In genomic region chr14:21846827-21847380, GRCm38 (mm10) we compare ENCODE assay signal across 8 mouse cellular contexts. TPM values are rescaled to one million over a fixed set of nuclear protein-coding genes. Genes with fewer than 3 reads are reported as not detected.
DNase-seq lines count a peak whose midpoint lies in the region; ATAC-seq and TF ChIP-seq lines count a peak whose summit lies in the region.

No protein-coding gene starts in this region.

- peak; percentile 82 for DNase-seq in heart, adult 11 months
- DNase-seq in heart, postnatal 36 days, result no peak
- no peak for DNase-seq in CH12.LX (ENCODE audit: extremely low read depth)
- DNase-seq in urinary bladder, adult 2 months (ENCODE audit: low spot score), result no peak
- DNase-seq in embryo, embryonic 10 days (ENCODE audit: low spot score), result no peak

- H3K4me1 ChIP-seq in CH12.LX (ENCODE audit: control insufficient read depth in 1 of 2, insufficient read depth in 2 of 2), result peaks cover 0 to 39% of the 10 kb centered on the region in 2 experiments; a peak in 2 of 4 replicates
- peaks cover 20% of the 10 kb centered on the region for H3K4me1 ChIP-seq in forebrain, embryonic 16.5 days (replicated peaks; ENCODE audit: control insufficient read depth, insufficient read depth, low read length)
- peaks cover 87% of the 10 kb centered on the region for H3K4me1 ChIP-seq in liver, embryonic 15.5 days (replicated peaks)

- TF ChIP-seq RAD21 in CH12.LX (IDR thresholded peaks at IDR 0.05; ENCODE audit: low read depth, low read length), result no peak

- H3K36me3 ChIP-seq in CH12.LX (replicated peaks in 1 of 2; ENCODE audit: control insufficient read depth in 1 of 2, insufficient read depth in 1 of 2, low read length in 1 of 2), result peaks cover 41 to 67% of the 10 kb centered on the region in 2 experiments
- peaks cover 17% of the 10 kb centered on the region for H3K36me3 ChIP-seq in forebrain, embryonic 16.5 days (ENCODE audit: control insufficient read depth, insufficient read depth)
- H3K36me3 ChIP-seq in liver, embryonic 15.5 days (replicated peaks), result peaks cover 51% of the 10 kb centered on the region

- no peaks in the 10 kb centered on the region for H3K27me3 ChIP-seq in CH12.LX (replicated peaks)
- no peaks in the 10 kb centered on the region for H3K27me3 ChIP-seq in forebrain, embryonic 16.5 days (replicated peaks; ENCODE audit: control insufficient read depth, insufficient read depth, low read length)
- H3K27me3 ChIP-seq in liver, embryonic 15.5 days, result no peaks in the 10 kb centered on the region

- intact Hi-C loops in heart, postnatal 36 days (cut with DNase I), result loop anchor here (1.0 to 5.0 kb wide), 2 partner anchors 15 to 710 kb away; no protein-coding TSS in a partner anchor

- H3K9ac ChIP-seq in CH12.LX (ENCODE audit: insufficient read depth, low read depth), result no peak overlapping the region
- H3K9ac ChIP-seq in forebrain, embryonic 16.5 days (replicated peaks; ENCODE audit: low read depth, low read length), result peak overlapping the region; percentile 72
- peak overlapping the region; percentile 71; the same call in 1 of the 2 replicates for H3K9ac ChIP-seq in liver, embryonic 15.5 days

- TF ChIP-seq EP300 in CH12.LX (IDR thresholded peaks at IDR 0.05; ENCODE audit: low read length), result no peak

- no peaks in the 10 kb centered on the region for H3K9me3 ChIP-seq in CH12.LX (replicated peaks; ENCODE audit: low read length)
- H3K9me3 ChIP-seq in forebrain, embryonic 16.5 days (ENCODE audit: control insufficient read depth, low read length), result no peaks in the 10 kb centered on the region
- H3K9me3 ChIP-seq in liver, embryonic 15.5 days (replicated peaks), result no peaks in the 10 kb centered on the region

- no peak overlapping the region for H3K27ac ChIP-seq in CH12.LX (ENCODE audit: insufficient read depth, low read depth)
- H3K27ac ChIP-seq in forebrain, embryonic 16.5 days (ENCODE audit: low read length), result no peak overlapping the region
- peak overlapping the region; percentile 88; the same call in 1 of the 2 replicates for H3K27ac ChIP-seq in liver, embryonic 15.5 days (replicated peaks)

- no peak for TF ChIP-seq CTCF in CH12.LX (conservative IDR thresholded peaks at IDR 0.05 in 1 of 2, IDR thresholded peaks at IDR 0.05 in 1 of 2; ENCODE audit: low read depth in 2 of 2, low read length in 2 of 2)

- in situ Hi-C loops in CH12.LX (cut with MboI; ENCODE audit: low pct_ligation_motif_present, low pct_unique_long_range_greater_than_20kb, low sequenced_read_pairs), result no loop called here

- WGBS in forebrain, embryonic 16.5 days, result 17% methylated on average over 10 of the region's 10 CpGs
- WGBS in liver, embryonic 15.5 days (ENCODE audit: insufficient replicate concordance), result 14% methylated on average over 10 of the region's 10 CpGs

- 0 out of 2 replicates have a peak, but pooled peaks have one; percentile 4 for TF ChIP-seq POLR2A in CH12.LX (IDR thresholded peaks at IDR 0.05; ENCODE audit: low read depth, low read length)

- H3K4me3 ChIP-seq in CH12.LX (replicated peaks in 1 of 3; ENCODE audit: low read depth in 2 of 3, low read length in 2 of 3, poor library complexity in 1 of 3), result no peak overlapping the region
- peak overlapping the region; percentile 59 for H3K4me3 ChIP-seq in forebrain, embryonic 16.5 days (replicated peaks; ENCODE audit: low read length)
- peak overlapping the region; percentile 66 for H3K4me3 ChIP-seq in liver, embryonic 15.5 days (replicated peaks)

- H3K79me2 ChIP-seq in CH12.LX (replicated peaks; ENCODE audit: control insufficient read depth, extremely low read depth, insufficient read depth, poor library complexity, severe bottlenecking), result 0 out of 2 replicates have a peak, but pooled peaks cover 4% of the 10 kb centered on the region

- dilution Hi-C loops in CH12.LX (cut with MboI; ENCODE audit: extremely low pct_ligation_motif_present, extremely low pct_unique_long_range_greater_than_20kb, low sequenced_read_pairs), result no loop called here

- H3K4me2 ChIP-seq in CH12.LX (ENCODE audit: insufficient read depth, low read depth, poor library complexity, severe bottlenecking), result no peak overlapping the region
- H3K4me2 ChIP-seq in forebrain, embryonic 16.5 days (ENCODE audit: low read length), result peak overlapping the region; percentile 98
- H3K4me2 ChIP-seq in liver, embryonic 15.5 days, result peak overlapping the region; percentile 98

- no peak for ATAC-seq in forebrain, embryonic 16.5 days
- ATAC-seq in liver, embryonic 15.5 days (ENCODE audit: insufficient read depth), result no peak
- ATAC-seq in CD4-positive, CD25-positive, alpha-beta regulatory T cell, adult 4 months, result no peak

TF ChIP-seq in CH12.LX, 34 proteins besides CTCF, POLR2A, EP300 and RAD21:
- TF ChIP-seq MXI1 (IDR thresholded peaks at IDR 0.05; ENCODE audit: low read depth, low read length) (no peak), POLR2AphosphoS2 (IDR thresholded peaks at IDR 0.05; ENCODE audit: low read depth, low read length) (peak; percentile 64; the same call in 1 of the 2 replicates), USF2 (conservative IDR thresholded peaks at IDR 0.05; ENCODE audit: low read depth, low read length) (no peak)

RNA-seq across cellular contexts. Expression of gene Comtd1, which starts 1.9 kb away (rescaled TPM):
- total RNA-seq in heart, postnatal 36 days (2021), result 1 to 10 TPM; 8.5 to 8.8 TPM
- total RNA-seq in CH12.LX (2012; rRNA removed) (30.4 and 34.9 TPM in 2 replicates), CH12.LX (2014; rRNA removed) (13.3 and 14.2 TPM in 2 replicates)
- polyA plus RNA-seq in CH12.LX (2012; ENCODE audit: insufficient read length, low read depth), result 26.1 and 29.0 TPM in 2 replicates
- polyA plus RNA-seq in forebrain, embryonic 16.5 days (2015; fragmentation: Nextera tagmentation; extraction: Ambion mirVana), result 28.1 and 34.9 TPM in 2 replicates
- 19.5 and 20.1 TPM in 2 replicates for polyA plus RNA-seq in liver, embryonic 15.5 days (2015; fragmentation: Nextera tagmentation; extraction: Ambion mirVana)
- 13.2 and 13.9 TPM in 2 replicates for polyA plus RNA-seq in urinary bladder, adult 2 months (2012; rRNA removed)
- polyA plus RNA-seq in CD4-positive, CD25-positive, alpha-beta regulatory T cell, adult 4 months (2017; shearing (Covaris generic)), result 10 to 100 TPM; 19.0 to 20.4 TPM

RNA-seq across cellular contexts. Expression of gene Vdac2, which starts 21.9 kb away (rescaled TPM):
- total RNA-seq in heart, postnatal 36 days (2021), result 100 to 1,000 TPM; 491 to 519 TPM
- total RNA-seq in CH12.LX (2012; rRNA removed) (268 and 332 TPM in 2 replicates), CH12.LX (2014; rRNA removed) (475 and 538 TPM in 2 replicates)
- 461 and 517 TPM in 2 replicates for polyA plus RNA-seq in CH12.LX (2012; ENCODE audit: insufficient read length, low read depth)
- polyA plus RNA-seq in forebrain, embryonic 16.5 days (2015; fragmentation: Nextera tagmentation; extraction: Ambion mirVana), result 249 and 260 TPM in 2 replicates
- polyA plus RNA-seq in liver, embryonic 15.5 days (2015; fragmentation: Nextera tagmentation; extraction: Ambion mirVana), result 110 and 121 TPM in 2 replicates
- 199 and 227 TPM in 2 replicates for polyA plus RNA-seq in urinary bladder, adult 2 months (2012; rRNA removed)
- polyA plus RNA-seq in CD4-positive, CD25-positive, alpha-beta regulatory T cell, adult 4 months (2017; shearing (Covaris generic)), result 100 to 1,000 TPM; 239 to 241 TPM

Comparison
In these comparisons a context has a peak if more than half of its experiments do, and no peak if none do; other contexts are left out.
1. H3K4me3 ChIP-seq: peak in forebrain, embryonic 16.5 days (single experiment) and liver, embryonic 15.5 days (single experiment); none in CH12.LX (0 of 3).